Mouse (Mus musculus) stomach, postnatal 0 days (tissue): ENCODE measurements around the gene Copz2. TPM values are rescaled to one million over a fixed set of nuclear protein-coding genes. Genes with fewer than 3 reads are reported as not detected.
"Not testable (repeated sequence)": the region's sequence is repeated elsewhere in the genome, so short reads cannot be mapped to it uniquely, and the experiment has no call there.

ENCODE experiments used
- ATAC-seq: fragments of 200-750 bp; cut with Nextera tagmentation; 2 replicates; pipeline ENCODE4 v1.8.0; 2017; ENCODE audit not compliant: low FRiP score, low TSS enrichment
- DNase-seq: peaks from one replicate; pipeline ENCODE4 v3.0.0-alpha.2; 2016; ENCODE audit warnings: low spot score
- H3K27ac ChIP-seq: fragments of 300-500 bp; sonication (generic); replicated peaks from 2 replicates; pipeline ENCODE4 v1.5.1; 2014; ENCODE audit warnings: mild to moderate bottlenecking, control low read depth
- H3K27me3 ChIP-seq: fragments of 300-500 bp; sonication (generic); 2 replicates; pipeline ENCODE4 v1.6.1; 2014; ENCODE audit warnings: low read length; ENCODE audit not compliant: control insufficient read depth, insufficient read depth
- H3K36me3 ChIP-seq: fragments of 300-500 bp; sonication (generic); 2 replicates; pipeline ENCODE4 v1.6.1; 2014; ENCODE audit warnings: low read length, mixed read lengths; ENCODE audit not compliant: control insufficient read depth, insufficient read depth
- H3K4me1 ChIP-seq: fragments of 300-500 bp; sonication (generic); replicated peaks from 2 replicates; pipeline ENCODE4 v1.6.1; 2014; ENCODE audit warnings: antibody characterized with exemption; ENCODE audit not compliant: control insufficient read depth, insufficient read depth
- H3K4me2 ChIP-seq: fragments of 300-500 bp; sonication (generic); replicated peaks from 2 replicates; pipeline ENCODE4 v1.6.1; 2014; ENCODE audit warnings: low read depth, mild to moderate bottlenecking, control low read depth, moderate library complexity
- H3K4me3 ChIP-seq: fragments of 300-500 bp; sonication (generic); 2 replicates; pipeline ENCODE4 v1.5.1; 2014; ENCODE audit warnings: low read depth, low read length, control low read depth
- H3K9ac ChIP-seq: fragments of 300-500 bp; sonication (generic); 2 replicates; pipeline ENCODE4 v1.6.1; 2014; ENCODE audit warnings: mild to moderate bottlenecking, low read length, control low read depth, mixed read lengths
- H3K9me3 ChIP-seq: fragments of 300-500 bp; sonication (generic); 2 replicates; pipeline ENCODE4 v1.6.1; 2016; ENCODE audit warnings: low read length; ENCODE audit not compliant: control insufficient read depth
- CTCF ChIP-seq: IDR thresholded peaks from 2 replicates; pipeline ENCODE4 v1.5.1; 2016; ENCODE audit warnings: antibody characterized with exemption, low read depth, mild to moderate bottlenecking, moderate library complexity
- EP300 ChIP-seq: optimal IDR thresholded peaks from 2 replicates; pipeline ENCODE3; 2016; ENCODE audit warnings: antibody characterized with exemption
- WGBS: fragments of 180-500 bp; shearing (Covaris S2); extraction: QIAGEN DNeasy Blood & Tissue Kit; methylation state at CpG from one replicate; pipeline ENCODE4 v1.1.7; 2014; 5-methylcytosine and 5-hydroxymethylcytosine counted together
- polyA plus RNA-seq: library from polyadenylated mRNA; unstranded; fragments of >200 nt; fragmentation: Nextera tagmentation; extraction: Ambion mirVana; gene quantifications from 2 replicates; pipeline ENCODE4 v1.2.1, GENCODE M21; 2015

Gene Copz2
- polyA plus RNA-seq, 1 experiment from 2014 or later, result 95.1 TPM

- WGBS, result 72% methylated on average over 9 of the region's 9 CpGs
- H3K27me3 ChIP-seq, result no peaks in the 10 kb centered on the region
- no peak for DNase-seq
- H3K36me3 ChIP-seq, result no peaks in the 10 kb centered on the region
- no peaks in the 10 kb centered on the region for H3K9me3 ChIP-seq
- no peaks in the 10 kb centered on the region for H3K4me1 ChIP-seq
- no peak for ATAC-seq
- no peak overlapping the region for H3K4me2 ChIP-seq
- TF ChIP-seq EP300 (no peak), CTCF (no peak)
- H3K4me3 ChIP-seq, result no peak overlapping the region
- no peak overlapping the region for H3K27ac ChIP-seq
- no peak overlapping the region for H3K9ac ChIP-seq
These were observed 976 bp upstream of the Copz2 start for GRCm38 (mm10) chr11:96848694-96849093.

GRCm38 (mm10) chr11:96849145-96849544 lies 525 bp upstream of the Copz2 start:
- H3K36me3 ChIP-seq, H3K27me3 ChIP-seq, H3K9ac ChIP-seq, H3K4me1 ChIP-seq, DNase-seq, H3K9me3 ChIP-seq, ATAC-seq: not testable (repeated sequence)
- 72% methylated on average over 5 of the region's 5 CpGs for WGBS
- Histone ChIP-seq H3K4me3 (peak overlapping the region; percentile 64), H3K27ac (peak overlapping the region; percentile 65; the same call in 1 of the 2 replicates), H3K4me2 (peak overlapping the region; percentile 79; the same call in 1 of the 2 replicates)

GRCm38 (mm10) chr11:96857446-96857845 lies 7.8 kb downstream of the Copz2 start:
- Histone ChIP-seq H3K36me3 (no peaks in the 10 kb centered on the region), H3K9me3 (no peaks in the 10 kb centered on the region), H3K27ac (no peak overlapping the region), H3K9ac (no peak overlapping the region), H3K27me3 (no peaks in the 10 kb centered on the region), H3K4me2 (no peak overlapping the region), H3K4me1 (peaks cover 3% of the 10 kb centered on the region; the same call in 1 of the 2 replicates), H3K4me3 (no peak overlapping the region)
- TF ChIP-seq CTCF (no peak), EP300 (no peak)
- DNase-seq (no peak), ATAC-seq (no peak)
- WGBS, result 69% methylated on average over 5 of the region's 5 CpGs

GRCm38 (mm10) chr11:96859635-96860034 lies 10.0 kb downstream of the Copz2 start:
- no peaks in the 10 kb centered on the region for H3K36me3 ChIP-seq
- H3K27ac ChIP-seq, result no peak overlapping the region
- no peak for ATAC-seq

GRCm38 (mm10) chr11:96860564-96860963 lies 10.9 kb downstream of the Copz2 start:
- peak; percentile 54 for ATAC-seq
- H3K27ac ChIP-seq, result peak overlapping the region; percentile 72
- WGBS, result 9% methylated on average over 8 of the region's 8 CpGs
- TF ChIP-seq CTCF (peak; percentile 95), EP300 (no peak)
- peak overlapping the region; percentile 18; the same call in 1 of the 2 replicates for H3K9ac ChIP-seq
- peak; percentile 84 for DNase-seq
- H3K4me3 ChIP-seq, result no peak overlapping the region
- H3K27me3 ChIP-seq, result no peaks in the 10 kb centered on the region
- H3K9me3 ChIP-seq, result no peaks in the 10 kb centered on the region
- peaks cover 3% of the 10 kb centered on the region for H3K4me1 ChIP-seq
- H3K4me2 ChIP-seq, result peak overlapping the region; percentile 69; the same call in 1 of the 2 replicates
- no peaks in the 10 kb centered on the region for H3K36me3 ChIP-seq

More at GRCm38 (mm10) chr11:96859635-96860034, 10.0 kb downstream of the Copz2 start:
- no peaks in the 10 kb centered on the region for H3K27me3 ChIP-seq
- no peak overlapping the region for H3K4me3 ChIP-seq
- 84% methylated on average over 4 of the region's 4 CpGs for WGBS
- TF ChIP-seq CTCF (no peak), EP300 (no peak)
- no peak for DNase-seq
- H3K4me1 ChIP-seq, result peaks cover 3% of the 10 kb centered on the region
- no peak overlapping the region for H3K4me2 ChIP-seq
- no peak overlapping the region for H3K9ac ChIP-seq
- H3K9me3 ChIP-seq, result no peaks in the 10 kb centered on the region

GRCm38 (mm10) chr11:96861446-96861845 lies 11.8 kb downstream of the Copz2 start:
- Histone ChIP-seq H3K9ac (peak overlapping the region; percentile 56), H3K27me3 (no peaks in the 10 kb centered on the region), H3K27ac (peak overlapping the region; percentile 72), H3K9me3 (no peaks in the 10 kb centered on the region), H3K4me1 (peaks cover 3% of the 10 kb centered on the region), H3K36me3 (no peaks in the 10 kb centered on the region), H3K4me3 (peak overlapping the region; percentile 44), H3K4me2 (peak overlapping the region; percentile 69)
- no peak for DNase-seq
- TF ChIP-seq EP300 (no peak), CTCF (no peak)
- ATAC-seq, result peak; percentile 22; the same call in 1 of the 2 replicates
- WGBS, result 2% methylated on average over 20 of the region's 20 CpGs
